Mouse (Mus musculus): Measurements from ENCODE around the gene Rnf4.

The Rnf4 gene

GRCm38 (mm10) chr5:34326249-34326691, 9.8 kb upstream of the Rnf4 start:
- no peak for TF ChIP-seq GATA4 (IDR thresholded peaks at IDR 0.05; ENCODE audit: insufficient replicate concordance, low read length)

GRCm38 (mm10) chr5:34326875-34327576, 9.1 kb upstream of the Rnf4 start:
- no peak for TF ChIP-seq GATA4 (IDR thresholded peaks at IDR 0.05; ENCODE audit: insufficient replicate concordance, low read length)

GRCm38 (mm10) chr5:34330136-34330535, 6.0 kb upstream of the Rnf4 start:
- TF ChIP-seq GATA4 (IDR thresholded peaks at IDR 0.05; ENCODE audit: insufficient replicate concordance, low read length) = no peak

DNA sequence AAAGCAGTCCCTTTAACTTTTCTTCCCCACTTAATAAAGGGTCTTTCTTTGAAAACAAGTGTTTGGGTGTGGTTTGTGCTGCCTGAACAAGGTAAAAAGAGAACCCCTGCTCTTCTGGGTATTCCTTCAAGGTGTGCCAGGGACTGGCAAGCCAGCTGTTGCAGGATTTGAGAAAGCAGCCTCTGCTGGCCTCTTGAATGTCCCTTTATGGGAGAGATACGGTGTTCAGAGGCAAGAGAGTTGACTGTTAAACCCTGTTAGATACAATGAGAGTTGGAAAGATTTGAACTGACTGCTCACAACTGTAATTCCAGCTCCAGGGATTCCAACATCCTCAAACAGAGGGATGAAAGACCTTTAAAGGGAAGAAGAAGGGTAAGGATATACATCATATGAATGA, 2.0 kb upstream of the Rnf4 start:
- no peak for TF ChIP-seq GATA4 (IDR thresholded peaks at IDR 0.05; ENCODE audit: insufficient replicate concordance, low read length)

- TF ChIP-seq GATA4 (IDR thresholded peaks at IDR 0.05; ENCODE audit: insufficient replicate concordance, low read length) = no peak
These were observed 471 bp upstream of the Rnf4 start for GRCm38 (mm10) chr5:34335539-34336096.

DNA sequence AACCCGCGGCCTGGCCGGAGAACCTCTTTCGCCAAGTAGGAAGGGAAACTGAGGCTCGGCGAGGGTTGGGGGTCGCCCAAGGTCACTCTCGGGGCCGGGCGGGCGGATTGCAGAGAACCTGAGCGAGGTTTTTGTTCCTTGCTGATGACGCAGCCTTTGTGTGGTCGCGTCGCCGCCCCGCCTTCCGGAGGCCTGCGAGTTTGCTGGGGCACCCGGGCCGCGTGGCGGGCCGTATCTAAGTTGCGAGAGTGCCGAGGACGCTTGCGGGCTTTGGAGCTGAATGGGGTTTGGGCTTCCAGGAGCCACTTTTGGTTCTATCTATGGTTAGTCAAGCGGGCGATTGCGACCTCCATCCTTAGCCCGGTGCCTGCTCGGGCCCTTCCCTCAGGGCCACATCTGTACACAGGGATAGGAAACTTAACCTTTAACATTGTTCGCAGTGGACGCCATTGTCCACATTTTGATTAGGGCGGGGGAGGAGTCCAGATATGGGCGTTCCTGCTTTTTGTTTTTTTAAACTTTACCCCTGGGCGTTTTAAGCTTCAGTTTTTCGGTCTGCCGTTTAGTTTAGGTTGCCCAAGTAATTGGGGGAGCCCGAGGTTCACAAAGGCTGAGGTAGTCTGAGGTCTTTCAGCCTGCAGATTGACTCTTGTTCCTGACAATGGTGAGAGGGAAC, 824 bp downstream of the Rnf4 start:
- TF ChIP-seq GATA4 (IDR thresholded peaks at IDR 0.05; ENCODE audit: insufficient replicate concordance, low read length) = 0 out of 2 replicates have a peak, but pooled peaks have one; percentile 13

GRCm38 (mm10) chr5:34340246-34340645, 4.2 kb downstream of the Rnf4 start:
- TF ChIP-seq GATA4 (IDR thresholded peaks at IDR 0.05; ENCODE audit: insufficient replicate concordance, low read length) = no peak

DNA sequence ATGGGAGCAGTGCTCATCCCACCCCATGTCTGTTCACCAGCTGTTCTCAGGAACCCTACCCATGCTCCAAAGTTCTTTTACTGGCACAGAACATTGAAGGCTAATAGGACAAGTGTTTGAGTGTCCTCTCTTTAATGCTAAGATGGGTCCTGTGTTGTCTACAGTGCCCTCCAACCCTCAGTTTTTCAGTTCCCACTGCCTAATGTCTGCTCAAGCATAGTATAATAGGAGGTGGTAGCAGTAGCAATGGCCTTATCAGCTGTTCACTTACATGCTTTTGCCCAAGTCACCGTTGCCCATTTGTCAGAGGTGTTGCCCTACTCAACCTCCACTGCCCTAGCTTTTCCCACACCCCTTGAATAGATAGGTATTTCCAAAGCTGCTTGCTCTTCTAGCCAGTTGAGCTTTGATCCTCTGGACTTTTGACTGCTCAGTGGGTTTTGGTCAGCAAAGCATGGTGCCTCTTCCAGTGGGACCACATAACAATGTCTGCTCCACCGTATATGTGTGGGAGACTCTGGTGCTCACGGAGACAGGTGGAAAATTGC, 16.1 kb downstream of the Rnf4 start:
- TF ChIP-seq GATA4 (IDR thresholded peaks at IDR 0.05; ENCODE audit: insufficient replicate concordance, low read length) = no peak

DNA sequence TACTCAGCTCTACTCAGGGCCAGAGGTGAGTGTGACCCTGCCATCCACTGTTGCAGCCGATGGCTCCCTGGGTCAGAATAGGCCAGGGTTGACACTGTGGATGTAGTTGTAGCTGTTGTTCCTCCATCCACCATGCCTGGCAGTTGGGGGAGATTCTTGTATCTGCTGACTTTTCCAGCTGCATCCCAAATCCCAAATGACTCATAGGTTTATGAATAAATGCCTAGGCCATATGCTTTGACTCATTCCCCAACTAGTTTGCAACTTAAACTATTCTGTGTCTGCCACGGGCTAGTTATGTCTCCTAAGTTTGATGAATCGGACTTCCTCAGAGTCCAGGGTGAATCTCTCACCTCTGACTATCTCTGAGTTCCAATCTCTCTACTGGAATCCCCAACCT, 24.2 kb downstream of the Rnf4 start:
- TF ChIP-seq GATA4 (IDR thresholded peaks at IDR 0.05; ENCODE audit: insufficient replicate concordance, low read length) = no peak

DNA sequence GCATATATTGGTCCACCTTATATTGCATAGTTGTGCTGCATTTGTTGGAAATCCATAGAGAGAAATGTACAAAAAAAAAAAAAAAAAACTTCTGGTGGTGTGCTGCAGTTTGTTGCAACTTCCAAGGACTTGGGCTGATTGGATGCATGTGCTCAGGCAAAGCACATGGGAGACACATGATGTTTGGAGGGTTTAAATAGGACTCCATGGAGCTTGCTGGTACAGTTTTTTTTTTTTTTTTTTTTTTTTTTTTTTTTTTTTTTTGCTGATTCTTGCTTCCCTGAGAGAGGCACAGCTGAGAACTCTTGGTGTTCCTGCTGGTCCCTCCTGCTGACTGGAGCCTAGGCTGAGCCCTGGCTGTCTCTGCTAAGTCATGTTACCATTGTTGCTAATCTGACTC, 27.0 kb downstream of the Rnf4 start:
- no peak for TF ChIP-seq GATA4 (IDR thresholded peaks at IDR 0.05; ENCODE audit: insufficient replicate concordance, low read length)

DNA sequence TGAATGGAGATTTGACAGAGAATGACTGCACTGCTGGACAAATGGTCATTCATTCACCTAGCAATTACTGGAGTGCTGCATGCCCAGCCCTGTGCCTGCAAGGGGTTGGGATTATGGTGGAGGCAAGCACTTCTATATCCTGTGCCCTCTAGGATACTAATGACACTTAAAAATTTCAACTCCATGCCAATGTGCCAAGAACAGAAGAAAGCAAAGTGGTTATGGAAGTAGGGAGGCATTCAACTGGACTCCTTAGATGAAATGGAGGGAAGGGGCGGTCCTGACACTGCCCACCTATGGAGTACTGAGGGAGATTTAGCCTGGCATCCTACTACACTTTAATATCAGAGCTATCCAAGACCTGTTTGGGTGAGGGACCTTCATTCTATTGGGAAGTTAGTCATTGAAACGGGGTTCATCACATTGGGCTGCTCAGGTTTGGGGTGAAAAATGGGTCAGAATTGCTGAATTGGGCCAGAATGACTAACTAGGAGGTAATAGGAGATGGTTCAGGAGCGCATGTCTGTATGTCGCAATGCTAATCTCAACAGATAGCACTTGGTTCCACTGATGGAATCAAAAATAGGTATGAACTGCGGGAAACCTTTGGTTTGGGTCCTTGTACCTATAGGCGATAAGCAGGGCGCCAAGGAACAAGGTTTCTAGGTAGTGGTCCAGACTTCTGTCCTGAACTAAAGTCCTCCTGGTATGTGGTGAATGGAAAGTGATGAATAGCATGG, 32.6 kb downstream of the Rnf4 start:
- no peak for TF ChIP-seq GATA4 (IDR thresholded peaks at IDR 0.05; ENCODE audit: insufficient replicate concordance, low read length)

- TF ChIP-seq GATA4 (IDR thresholded peaks at IDR 0.05; ENCODE audit: insufficient replicate concordance, low read length) = no peak
These were observed 33.4 kb downstream of the Rnf4 start, which contains the start of gene Fam193a for GRCm38 (mm10) chr5:34369341-34370021. Gene Fam193a (plus strand): TSS chr5:34369933.

- TF ChIP-seq GATA4 (IDR thresholded peaks at IDR 0.05; ENCODE audit: insufficient replicate concordance, low read length) = no peak
These were observed 34.1 kb downstream of the Rnf4 start for GRCm38 (mm10) chr5:34370022-34370823.

DNA sequence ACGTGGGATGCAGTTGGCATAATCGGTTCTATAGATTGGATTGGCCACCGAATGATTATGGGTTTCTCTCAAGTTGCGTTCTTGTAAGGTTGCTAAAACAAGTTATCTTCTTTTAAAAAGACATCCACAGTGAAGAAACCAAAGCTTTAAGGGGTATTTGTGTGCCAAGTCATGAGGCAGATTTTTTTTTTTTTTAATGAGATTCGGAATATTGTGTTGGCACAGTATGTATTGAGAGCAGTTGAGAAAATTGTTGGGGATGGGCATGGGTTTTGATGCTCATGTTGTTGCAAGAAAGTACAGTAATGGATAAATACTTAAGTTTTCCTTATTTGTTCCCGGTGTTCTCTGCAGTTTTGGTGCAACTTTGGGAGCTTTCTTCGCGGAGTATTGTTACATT, 34.8 kb downstream of the Rnf4 start:
- no peak for TF ChIP-seq GATA4 (IDR thresholded peaks at IDR 0.05; ENCODE audit: insufficient replicate concordance, low read length)

Measured in liver, adult (tissue).